Mouse (Mus musculus): ENCODE measurements around the gene Slc9a3r2. TPM values are rescaled to one million over a fixed set of nuclear protein-coding genes. Genes with fewer than 3 reads are reported as not detected.

Gene Slc9a3r2
- polyA plus RNA-seq, 1 experiment from 2014 or later, result 58.9 TPM

DNA sequence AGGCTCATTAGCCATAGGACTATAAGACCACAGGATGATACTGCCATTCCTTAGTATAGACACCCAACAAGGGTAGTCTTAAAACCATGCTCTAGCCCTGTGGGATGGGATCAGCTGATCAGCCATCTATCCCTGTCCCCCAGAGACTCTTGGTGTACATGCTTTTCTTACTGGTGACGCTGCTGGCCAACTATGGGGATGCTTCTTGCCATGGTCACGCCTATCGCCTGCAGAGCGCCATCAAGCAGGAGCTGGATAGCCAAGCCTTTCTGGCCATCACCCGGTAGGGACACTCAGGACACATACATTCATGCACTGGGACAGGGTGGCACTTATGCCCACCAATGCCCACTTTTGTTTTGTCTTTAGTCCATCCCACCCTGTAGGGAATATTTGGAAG is 58.4 kb downstream of the Slc9a3r2 start:
- Histone ChIP-seq H3K4me3 (replicated peaks) (no peak overlapping the region), H3K4me1 (replicated peaks) (no peaks in the 10 kb centered on the region), H3K27me3 (no peaks in the 10 kb centered on the region), H3K9ac (replicated peaks) (no peak overlapping the region), H3K9me3 (no peaks in the 10 kb centered on the region), H3K36me3 (peaks cover 93% of the 10 kb centered on the region), H3K27ac (no peak overlapping the region), H3K4me2 (no peak overlapping the region)
- WGBS, result 96% methylated on average over 5 of the region's 5 CpGs
- ATAC-seq (ENCODE audit: insufficient number of reproducible peaks, insufficient read depth, low FRiP score, low TSS enrichment, low read depth), result no peak

GRCm38 (mm10) chr17:24590943-24591342 is 59.2 kb downstream of the Slc9a3r2 start:
- no peak for ATAC-seq (ENCODE audit: insufficient number of reproducible peaks, insufficient read depth, low FRiP score, low TSS enrichment, low read depth)
- no peak overlapping the region for H3K4me3 ChIP-seq (replicated peaks)
- no peak overlapping the region for H3K4me2 ChIP-seq
- 86% methylated on average over 3 of the region's 3 CpGs for WGBS
- H3K9me3 ChIP-seq, result no peaks in the 10 kb centered on the region
- H3K36me3 ChIP-seq, result peaks cover 93% of the 10 kb centered on the region
- no peak overlapping the region for H3K27ac ChIP-seq
- H3K9ac ChIP-seq (replicated peaks), result 0 out of 2 replicates have a peak overlapping the region, but pooled peaks have one; percentile 24
- no peaks in the 10 kb centered on the region for H3K27me3 ChIP-seq
- H3K4me1 ChIP-seq (replicated peaks), result no peaks in the 10 kb centered on the region

Small RNA genes lying within 50 kb of the gene (microRNA-seq; reads per million reads assigned to microRNA genes)
- not detected for gene Gm24589

Other genes starting within 250 kb of the Slc9a3r2 start
- 362 and 373 TPM in 2 replicates for gene Rnps1, start 235.8 kb downstream of the Slc9a3r2 start, polyA plus RNA-seq (2016; fragmentation: Nextera tagmentation; extraction: Ambion mirVana)
- gene Eci1, start 223.7 kb downstream of the Slc9a3r2 start, polyA plus RNA-seq (2016; fragmentation: Nextera tagmentation; extraction: Ambion mirVana), result 95.6 and 102 TPM in 2 replicates
- gene Dnase1l2, start 207.2 kb downstream of the Slc9a3r2 start, polyA plus RNA-seq (2016; fragmentation: Nextera tagmentation; extraction: Ambion mirVana), result 2.8 and 3.4 TPM in 2 replicates
- gene E4f1, start 180.0 kb downstream of the Slc9a3r2 start, polyA plus RNA-seq (2016; fragmentation: Nextera tagmentation; extraction: Ambion mirVana), result 37.2 and 45.6 TPM in 2 replicates
- 54.9 and 56.6 TPM in 2 replicates for gene Pgp, start 179.9 kb downstream of the Slc9a3r2 start, polyA plus RNA-seq (2016; fragmentation: Nextera tagmentation; extraction: Ambion mirVana)
- not detected in 2 replicates for gene Bricd5, start 176.4 kb downstream of the Slc9a3r2 start, polyA plus RNA-seq (2016; fragmentation: Nextera tagmentation; extraction: Ambion mirVana)
- 34.7 and 35.5 TPM in 2 replicates for gene Mlst8, start 171.2 kb downstream of the Slc9a3r2 start, polyA plus RNA-seq (2016; fragmentation: Nextera tagmentation; extraction: Ambion mirVana)
- gene Caskin1, start 161.7 kb downstream of the Slc9a3r2 start, polyA plus RNA-seq (2016; fragmentation: Nextera tagmentation; extraction: Ambion mirVana), result 6.1 and 6.5 TPM in 2 replicates
- 97.4 and 101 TPM in 2 replicates for gene Traf7, start 122.4 kb downstream of the Slc9a3r2 start, polyA plus RNA-seq (2016; fragmentation: Nextera tagmentation; extraction: Ambion mirVana)
- 3.2 and 4.0 TPM in 2 replicates for gene Rab26, start 116.1 kb downstream of the Slc9a3r2 start, polyA plus RNA-seq (2016; fragmentation: Nextera tagmentation; extraction: Ambion mirVana)
- gene Pkd1, start 100.5 kb downstream of the Slc9a3r2 start, polyA plus RNA-seq (2016; fragmentation: Nextera tagmentation; extraction: Ambion mirVana), result 23.2 and 32.2 TPM in 2 replicates
- 68.6 and 77.7 TPM in 2 replicates for gene Tsc2, start 17.7 kb downstream of the Slc9a3r2 start, polyA plus RNA-seq (2016; fragmentation: Nextera tagmentation; extraction: Ambion mirVana)
- gene Nthl1, start 17.6 kb downstream of the Slc9a3r2 start, polyA plus RNA-seq (2016; fragmentation: Nextera tagmentation; extraction: Ambion mirVana), result 23.3 and 24.9 TPM in 2 replicates
- 0.49 and 1.3 TPM in 2 replicates for gene Npw, start 8.1 kb upstream of the Slc9a3r2 start, polyA plus RNA-seq (2016; fragmentation: Nextera tagmentation; extraction: Ambion mirVana)
- gene Zfp598, start 19.4 kb upstream of the Slc9a3r2 start, polyA plus RNA-seq (2016; fragmentation: Nextera tagmentation; extraction: Ambion mirVana), result 24.5 and 28.4 TPM in 2 replicates
- 7.5 and 8.2 TPM in 2 replicates for gene Syngr3, start 39.6 kb upstream of the Slc9a3r2 start, polyA plus RNA-seq (2016; fragmentation: Nextera tagmentation; extraction: Ambion mirVana)
- 49.7 and 53.5 TPM in 2 replicates for gene Gfer, start 45.8 kb upstream of the Slc9a3r2 start, polyA plus RNA-seq (2016; fragmentation: Nextera tagmentation; extraction: Ambion mirVana)
- gene Noxo1, start 45.9 kb upstream of the Slc9a3r2 start, polyA plus RNA-seq (2016; fragmentation: Nextera tagmentation; extraction: Ambion mirVana), result 1.7 and 1.8 TPM in 2 replicates
- 99.7 and 103 TPM in 2 replicates for gene Tbl3, start 57.3 kb upstream of the Slc9a3r2 start, polyA plus RNA-seq (2016; fragmentation: Nextera tagmentation; extraction: Ambion mirVana)
- gene Rnf151, start 67.7 kb upstream of the Slc9a3r2 start, polyA plus RNA-seq (2016; fragmentation: Nextera tagmentation; extraction: Ambion mirVana), result 0.29 and 0.41 TPM in 2 replicates
- gene Rps2, start 67.8 kb upstream of the Slc9a3r2 start, polyA plus RNA-seq (2016; fragmentation: Nextera tagmentation; extraction: Ambion mirVana), result 1,161 and 1,172 TPM in 2 replicates
- 206 and 217 TPM in 2 replicates for gene Ndufb10, start 74.2 kb upstream of the Slc9a3r2 start, polyA plus RNA-seq (2016; fragmentation: Nextera tagmentation; extraction: Ambion mirVana)
- gene Rpl3l, start 77.5 kb upstream of the Slc9a3r2 start, polyA plus RNA-seq (2016; fragmentation: Nextera tagmentation; extraction: Ambion mirVana), result not detected in 2 replicates
- 22.7 and 24.1 TPM in 2 replicates for gene Msrb1, start 86.3 kb upstream of the Slc9a3r2 start, polyA plus RNA-seq (2016; fragmentation: Nextera tagmentation; extraction: Ambion mirVana)
- 2.7 and 4.0 TPM in 2 replicates for gene Hs3st6, start 102.7 kb upstream of the Slc9a3r2 start, polyA plus RNA-seq (2016; fragmentation: Nextera tagmentation; extraction: Ambion mirVana)
- gene Meiob, start 154.0 kb upstream of the Slc9a3r2 start, polyA plus RNA-seq (2016; fragmentation: Nextera tagmentation; extraction: Ambion mirVana), result not detected in 2 replicates
- gene Hagh, start 189.8 kb upstream of the Slc9a3r2 start, polyA plus RNA-seq (2016; fragmentation: Nextera tagmentation; extraction: Ambion mirVana), result 26.3 and 27.6 TPM in 2 replicates
- 18.6 and 22.5 TPM in 2 replicates for gene Fahd1, start 200.0 kb upstream of the Slc9a3r2 start, polyA plus RNA-seq (2016; fragmentation: Nextera tagmentation; extraction: Ambion mirVana)
- 0.37 and 0.43 TPM in 2 replicates for gene Igfals, start 215.7 kb upstream of the Slc9a3r2 start, polyA plus RNA-seq (2016; fragmentation: Nextera tagmentation; extraction: Ambion mirVana)
- gene Nubp2, start 236.0 kb upstream of the Slc9a3r2 start, polyA plus RNA-seq (2016; fragmentation: Nextera tagmentation; extraction: Ambion mirVana), result 50.1 and 53.2 TPM in 2 replicates
- 40.4 and 46.1 TPM in 2 replicates for gene Spsb3, start 236.3 kb upstream of the Slc9a3r2 start, polyA plus RNA-seq (2016; fragmentation: Nextera tagmentation; extraction: Ambion mirVana)
- gene Eme2, start 244.8 kb upstream of the Slc9a3r2 start, polyA plus RNA-seq (2016; fragmentation: Nextera tagmentation; extraction: Ambion mirVana), result 32.8 and 47.1 TPM in 2 replicates
- 89.5 and 94.8 TPM in 2 replicates for gene Mrps34, start 244.8 kb upstream of the Slc9a3r2 start, polyA plus RNA-seq (2016; fragmentation: Nextera tagmentation; extraction: Ambion mirVana)
- gene Nme3, start 246.2 kb upstream of the Slc9a3r2 start, polyA plus RNA-seq (2016; fragmentation: Nextera tagmentation; extraction: Ambion mirVana), result 46.2 and 46.5 TPM in 2 replicates

Measured in limb, embryonic 12.5 days (tissue).